Mouse (Mus musculus) ES-Bruce4 (cell line): ENCODE measurements around the gene Ucp2. TPM values are rescaled to one million over a fixed set of nuclear protein-coding genes. Genes with fewer than 3 reads are reported as not detected.

Source experiments
- H3K27ac ChIP-seq: 2 replicates; pipeline ENCODE4 v1.5.1; 2012; ENCODE audit warnings: low read length, inconsistent platforms; ENCODE audit not compliant: insufficient read depth
- H3K27me3 ChIP-seq: 2 replicates; pipeline ENCODE4 v1.6.1; 2012; ENCODE audit warnings: mild to moderate bottlenecking, low read length, inconsistent platforms; ENCODE audit not compliant: control insufficient read depth, poor library complexity, insufficient read depth, severe bottlenecking
- H3K36me3 ChIP-seq: 2 replicates; pipeline ENCODE4 v1.6.1; 2012; ENCODE audit warnings: inconsistent platforms, mild to moderate bottlenecking, low read length, moderate library complexity; ENCODE audit not compliant: control insufficient read depth, poor library complexity, insufficient read depth, severe bottlenecking
- H3K4me1 ChIP-seq: one replicate; pipeline ENCODE4 v1.8.1; 2011; ENCODE audit warnings: low read length; ENCODE audit not compliant: control insufficient read depth, insufficient read depth
- H3K4me3 ChIP-seq: 2 replicates; pipeline ENCODE4 v1.5.1; 2011; ENCODE audit warnings: low read depth, mild to moderate bottlenecking, low read length
- H3K9ac ChIP-seq: 2 replicates; pipeline ENCODE4 v1.6.1; 2012; ENCODE audit warnings: low read depth, mild to moderate bottlenecking, inconsistent platforms; ENCODE audit not compliant: poor library complexity, severe bottlenecking
- H3K9me3 ChIP-seq: replicated peaks from 2 replicates; pipeline ENCODE4 v1.6.1; 2012; ENCODE audit warnings: mild to moderate bottlenecking, low read length, inconsistent platforms; ENCODE audit not compliant: control insufficient read depth, poor library complexity, insufficient read depth, severe bottlenecking
- CTCF ChIP-seq: IDR thresholded peaks from one replicate; pipeline ENCODE4 v1.8.1; 2011; ENCODE audit warnings: low read depth, low read length
- EP300 ChIP-seq: IDR thresholded peaks from 2 replicates; pipeline ENCODE4 v1.6.1; 2011; ENCODE audit warnings: low read depth, low read length; ENCODE audit not compliant: insufficient read depth
- POLR2A ChIP-seq: IDR thresholded peaks from one replicate; pipeline ENCODE4 v1.8.1; 2011; ENCODE audit warnings: low read length; ENCODE audit not compliant: insufficient read depth
- polyA plus RNA-seq: library from polyadenylated mRNA; stranded (reverse); fragments of >200 nt; gene quantifications from 2 replicates; pipeline ENCODE4 v1.2.4, GENCODE M21; 2011; ENCODE audit warnings: low read depth; ENCODE audit not compliant: missing spikeins, insufficient read depth, insufficient read length

The Ucp2 gene
- polyA plus RNA-seq, 1 experiment, result 162 TPM

DNA sequence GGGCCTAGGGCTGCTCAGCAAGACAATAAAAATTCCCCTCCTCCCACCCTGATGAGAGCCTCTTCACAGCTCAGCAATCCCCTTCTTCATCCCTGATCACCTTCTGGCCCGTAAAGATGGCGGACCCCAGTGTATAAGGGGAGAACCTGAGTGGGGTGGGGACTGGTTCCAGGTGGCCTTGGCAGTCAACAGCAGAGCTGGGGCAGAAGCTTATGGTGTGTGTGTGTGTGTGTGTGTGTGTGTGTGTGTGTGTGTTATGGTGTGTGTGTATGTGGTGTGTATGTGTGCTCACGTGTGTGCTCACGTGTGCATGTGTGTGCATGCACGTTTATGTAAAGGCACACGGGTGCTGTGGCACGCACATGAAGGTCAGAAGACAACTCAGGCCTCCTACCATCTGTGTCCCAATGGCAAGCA, 1.3 kb downstream of the Ucp2 start:
- Histone ChIP-seq H3K4me3 (peak overlapping the region; percentile 81), H3K36me3 (peaks cover 16% of the 10 kb centered on the region), H3K9me3 (no peaks in the 10 kb centered on the region), H3K9ac (peak overlapping the region; percentile 27), H3K4me1 (peaks cover 2% of the 10 kb centered on the region), H3K27ac (no peak overlapping the region), H3K27me3 (no peaks in the 10 kb centered on the region)
- TF ChIP-seq EP300 (no peak), POLR2A (no peak), CTCF (no peak)

- Histone ChIP-seq H3K9ac (peak overlapping the region; percentile 22), H3K9me3 (no peaks in the 10 kb centered on the region), H3K4me1 (peaks cover 2% of the 10 kb centered on the region), H3K36me3 (peaks cover 19% of the 10 kb centered on the region), H3K27me3 (no peaks in the 10 kb centered on the region), H3K4me3 (peak overlapping the region; percentile 33), H3K27ac (peak overlapping the region; percentile 71)
- TF ChIP-seq EP300, result no peak
- no peak for TF ChIP-seq CTCF
- TF ChIP-seq POLR2A, result no peak
Measured at GRCm38 (mm10) chr7:100495042-100495441, 1.9 kb downstream of the Ucp2 start.

DNA sequence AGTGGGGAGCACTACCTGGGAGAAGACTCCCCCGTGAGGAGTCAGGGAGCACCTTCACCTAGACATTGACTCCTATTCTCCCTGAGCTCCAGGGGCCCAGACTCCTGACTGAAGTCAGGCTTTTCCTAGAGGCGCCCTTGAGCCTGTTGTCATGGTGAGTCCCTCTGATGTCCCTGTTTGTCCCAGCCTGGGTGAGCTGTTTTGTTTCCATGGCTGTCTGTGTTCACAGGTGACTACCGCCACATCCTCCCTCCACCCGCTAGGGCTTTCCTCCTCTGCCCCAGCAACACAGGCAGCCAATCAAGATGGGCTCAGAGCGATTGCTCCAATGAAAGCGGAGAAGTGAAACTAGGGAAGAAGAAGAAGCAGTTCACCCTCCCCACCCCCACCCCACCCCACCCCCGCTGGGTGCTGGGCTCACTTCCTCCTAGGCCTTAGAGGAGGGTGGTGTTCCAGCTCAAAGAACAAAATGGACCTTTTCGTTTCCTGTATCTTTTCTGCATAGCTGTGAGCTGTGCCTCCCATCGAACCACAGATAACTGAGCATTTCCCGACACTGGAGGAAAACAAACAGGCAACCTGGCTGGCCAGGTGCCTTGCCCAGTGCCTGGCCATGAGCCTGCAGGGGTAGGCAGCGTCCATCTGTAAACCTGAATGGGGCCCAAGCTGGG, 2.6 kb downstream of the Ucp2 start:
- Histone ChIP-seq H3K9me3 (no peaks in the 10 kb centered on the region), H3K9ac (peak overlapping the region; percentile 22), H3K4me1 (peaks cover 2% of the 10 kb centered on the region), H3K36me3 (peaks cover 19% of the 10 kb centered on the region), H3K27ac (peak overlapping the region; percentile 71), H3K4me3 (peak overlapping the region; percentile 36), H3K27me3 (no peaks in the 10 kb centered on the region)
- no peak for TF ChIP-seq CTCF
- TF ChIP-seq EP300, result 0 out of 2 replicates have a peak, but pooled peaks have one; percentile 64
- no peak for TF ChIP-seq POLR2A

DNA sequence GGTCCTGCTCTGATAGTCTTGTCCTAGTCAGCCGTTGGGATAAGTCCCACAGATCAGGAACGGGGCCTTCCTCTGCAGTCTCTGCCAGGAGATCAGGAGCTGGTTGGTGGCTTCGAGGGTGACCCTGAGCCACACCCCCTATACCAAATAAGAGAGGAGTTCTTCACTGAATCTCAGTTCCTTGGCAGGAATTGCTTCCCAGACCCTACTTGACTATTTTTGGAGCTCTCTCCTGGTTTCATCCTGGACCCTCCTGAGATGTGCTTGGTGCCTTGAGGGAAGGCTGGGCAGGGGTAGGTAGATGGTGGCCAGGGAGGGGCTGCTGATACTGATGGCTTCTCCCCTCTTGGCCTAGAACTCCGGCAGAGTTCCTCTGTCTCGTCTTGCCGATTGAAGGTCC, 3.2 kb downstream of the Ucp2 start:
- H3K36me3 ChIP-seq, result peaks cover 19% of the 10 kb centered on the region
- no peak overlapping the region for H3K4me3 ChIP-seq
- H3K27ac ChIP-seq, result peak overlapping the region; percentile 70
- H3K4me1 ChIP-seq, result peaks cover 6% of the 10 kb centered on the region
- no peaks in the 10 kb centered on the region for H3K9me3 ChIP-seq
- TF ChIP-seq POLR2A (no peak), CTCF (no peak), EP300 (no peak)
- H3K9ac ChIP-seq, result peak overlapping the region; percentile 15
- no peaks in the 10 kb centered on the region for H3K27me3 ChIP-seq

GRCm38 (mm10) chr7:100496791-100497190, 3.7 kb downstream of the Ucp2 start:
- no peaks in the 10 kb centered on the region for H3K27me3 ChIP-seq
- H3K4me1 ChIP-seq, result peaks cover 6% of the 10 kb centered on the region
- peaks cover 19% of the 10 kb centered on the region for H3K36me3 ChIP-seq
- H3K4me3 ChIP-seq, result no peak overlapping the region
- H3K9me3 ChIP-seq, result no peaks in the 10 kb centered on the region
- TF ChIP-seq CTCF (no peak), EP300 (no peak), POLR2A (no peak)
- peak overlapping the region; percentile 3; the same call in 1 of the 2 replicates for H3K27ac ChIP-seq
- 0 out of 2 replicates have a peak overlapping the region, but pooled peaks have one; percentile 1 for H3K9ac ChIP-seq

DNA sequence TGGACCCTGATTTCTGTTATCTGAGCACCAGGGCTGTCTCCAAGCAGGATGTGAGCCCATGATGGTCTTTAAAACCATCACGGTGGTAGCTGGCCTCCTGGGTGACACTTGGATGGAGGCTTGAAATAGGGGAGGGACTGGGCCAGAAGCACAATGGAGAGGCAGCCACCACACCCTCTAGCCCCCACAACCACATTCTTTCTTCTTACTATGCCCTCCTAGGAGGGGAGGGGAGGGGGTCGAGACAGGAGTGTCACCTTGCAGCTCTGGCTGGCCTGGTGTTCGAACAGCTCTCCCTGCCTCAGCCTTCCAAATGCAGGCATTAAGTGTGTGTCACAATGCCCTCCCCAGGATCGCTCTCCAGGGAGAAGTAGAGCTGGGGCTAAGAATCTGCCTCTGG, 4.3 kb downstream of the Ucp2 start:
- H3K9ac ChIP-seq, result no peak overlapping the region
- no peak overlapping the region for H3K4me3 ChIP-seq
- no peaks in the 10 kb centered on the region for H3K9me3 ChIP-seq
- peaks cover 19% of the 10 kb centered on the region for H3K36me3 ChIP-seq
- H3K4me1 ChIP-seq, result peaks cover 6% of the 10 kb centered on the region
- H3K27ac ChIP-seq, result peak overlapping the region; percentile 37
- H3K27me3 ChIP-seq, result no peaks in the 10 kb centered on the region
- no peak for TF ChIP-seq POLR2A
- TF ChIP-seq EP300, result peak; percentile 63; the same call in 1 of the 2 replicates
